Mouse (Mus musculus): Measurements from ENCODE around the gene Olfr47. TPM values are rescaled to one million over a fixed set of nuclear protein-coding genes. Genes with fewer than 3 reads are reported as not detected.
"Not testable (repeated sequence)": the region's sequence is repeated elsewhere in the genome, so short reads cannot be mapped to it uniquely, and the experiment has no call there.

Gene Olfr47
- polyA plus RNA-seq (2015; fragmentation: Nextera tagmentation; extraction: Ambion mirVana) = not detected in 2 replicates

- ATAC-seq; H3K4me2 ChIP-seq (replicated peaks); H3K4me3 ChIP-seq (replicated peaks); H3K36me3 ChIP-seq; H3K9ac ChIP-seq (replicated peaks); H3K27me3 ChIP-seq; H3K4me1 ChIP-seq (replicated peaks); H3K9me3 ChIP-seq; H3K27ac ChIP-seq: not testable (repeated sequence)
- 93% methylated on average over 1 of the region's 1 CpGs for WGBS
Measured at GRCm38 (mm10) chr6:43231255-43231654, at the start of gene Olfr47. TSS of gene Olfr47 (plus strand) at chr6:43231529.

- 87% methylated on average over 3 of the region's 3 CpGs for WGBS
- Histone ChIP-seq H3K27ac (no peak overlapping the region), H3K9ac (replicated peaks) (no peak overlapping the region), H3K4me1 (replicated peaks) (no peaks in the 10 kb centered on the region), H3K36me3 (no peaks in the 10 kb centered on the region), H3K9me3 (no peaks in the 10 kb centered on the region), H3K4me3 (replicated peaks) (no peak overlapping the region), H3K27me3 (no peaks in the 10 kb centered on the region), H3K4me2 (replicated peaks) (no peak overlapping the region)
- no peak for ATAC-seq
Measured at GRCm38 (mm10) chr6:43190986-43191385, 40.3 kb upstream of the Olfr47 start.

- H3K4me2 ChIP-seq (replicated peaks) = no peak within 1 kb of the TSS
- no peak for ATAC-seq
Measured at GRCm38 (mm10) chr6:43196781-43197180, 34.5 kb upstream of the Olfr47 start, which contains the start of gene Olfr435. TSS of gene Olfr435 (plus strand) at chr6:43197146.

GRCm38 (mm10) chr6:43198094-43198493, 33.2 kb upstream of the Olfr47 start:
- 89% methylated on average over 3 of the region's 3 CpGs for WGBS
- Histone ChIP-seq H3K36me3 (no peaks in the 10 kb centered on the region), H3K4me2 (replicated peaks) (no peak overlapping the region), H3K9ac (replicated peaks) (no peak overlapping the region), H3K4me3 (replicated peaks) (no peak overlapping the region), H3K9me3 (no peaks in the 10 kb centered on the region), H3K27ac (no peak overlapping the region), H3K4me1 (replicated peaks) (no peaks in the 10 kb centered on the region), H3K27me3 (no peaks in the 10 kb centered on the region)
- ATAC-seq = no peak

More at GRCm38 (mm10) chr6:43196781-43197180, 34.5 kb upstream of the Olfr47 start, which contains the start of gene Olfr435:
- no peaks in the 10 kb centered on the region for H3K4me1 ChIP-seq (replicated peaks)
- no peaks in the 10 kb centered on the region for H3K36me3 ChIP-seq
- no peak within 1 kb of the TSS for H3K27ac ChIP-seq
- H3K27me3 ChIP-seq = no peaks in the 10 kb centered on the region
- no peak within 1 kb of the TSS for H3K4me3 ChIP-seq (replicated peaks)
- H3K9ac ChIP-seq (replicated peaks) = no peak within 1 kb of the TSS
- no peaks in the 10 kb centered on the region for H3K9me3 ChIP-seq

GRCm38 (mm10) chr6:43202786-43203185, 28.5 kb upstream of the Olfr47 start:
- no peak for ATAC-seq

GRCm38 (mm10) chr6:43205355-43205754, 26.0 kb upstream of the Olfr47 start:
- Histone ChIP-seq H3K4me2 (replicated peaks) (no peak overlapping the region), H3K9ac (replicated peaks) (no peak overlapping the region), H3K9me3 (no peaks in the 10 kb centered on the region), H3K4me1 (replicated peaks) (no peaks in the 10 kb centered on the region), H3K27ac (no peak overlapping the region), H3K4me3 (replicated peaks) (no peak overlapping the region), H3K36me3 (no peaks in the 10 kb centered on the region), H3K27me3 (no peaks in the 10 kb centered on the region)
- ATAC-seq = no peak
- WGBS = 39% methylated on average over 2 of the region's 2 CpGs

More at GRCm38 (mm10) chr6:43202786-43203185, 28.5 kb upstream of the Olfr47 start:
- Histone ChIP-seq H3K9me3 (no peaks in the 10 kb centered on the region), H3K4me1 (replicated peaks) (no peaks in the 10 kb centered on the region), H3K9ac (replicated peaks) (no peak overlapping the region), H3K4me2 (replicated peaks) (no peak overlapping the region), H3K4me3 (replicated peaks) (no peak overlapping the region), H3K27me3 (no peaks in the 10 kb centered on the region), H3K36me3 (no peaks in the 10 kb centered on the region), H3K27ac (no peak overlapping the region)

- ATAC-seq = not testable (repeated sequence)
Measured at GRCm38 (mm10) chr6:43212873-43213272, 18.5 kb upstream of the Olfr47 start, which contains the start of gene Olfr434. TSS of gene Olfr434 (plus strand) at chr6:43213021.

GRCm38 (mm10) chr6:43242061-43242460, 10.7 kb downstream of the Olfr47 start:
- Histone ChIP-seq H3K27me3 (no peaks in the 10 kb centered on the region), H3K9me3 (no peaks in the 10 kb centered on the region), H3K4me2 (replicated peaks) (no peak overlapping the region), H3K4me3 (replicated peaks) (no peak overlapping the region), H3K4me1 (replicated peaks) (no peaks in the 10 kb centered on the region), H3K36me3 (no peaks in the 10 kb centered on the region), H3K27ac (no peak overlapping the region), H3K9ac (replicated peaks) (no peak overlapping the region)
- no peak for ATAC-seq
- 17% methylated on average over 4 of the region's 4 CpGs for WGBS

More at GRCm38 (mm10) chr6:43212873-43213272, 18.5 kb upstream of the Olfr47 start, which contains the start of gene Olfr434:
- not testable (repeated sequence) for H3K4me1 ChIP-seq (replicated peaks); H3K4me2 ChIP-seq (replicated peaks); H3K9ac ChIP-seq (replicated peaks); H3K27ac ChIP-seq; H3K27me3 ChIP-seq; H3K9me3 ChIP-seq; H3K36me3 ChIP-seq; H3K4me3 ChIP-seq (replicated peaks)

- Histone ChIP-seq H3K4me3 (replicated peaks) (no peak overlapping the region), H3K9ac (replicated peaks) (no peak overlapping the region), H3K9me3 (no peaks in the 10 kb centered on the region), H3K27me3 (no peaks in the 10 kb centered on the region), H3K4me2 (replicated peaks) (no peak overlapping the region), H3K27ac (no peak overlapping the region), H3K36me3 (no peaks in the 10 kb centered on the region), H3K4me1 (replicated peaks) (no peaks in the 10 kb centered on the region)
- WGBS = 79% methylated on average over 3 of the region's 3 CpGs
- ATAC-seq = no peak
Measured at GRCm38 (mm10) chr6:43247396-43247795, 16.1 kb downstream of the Olfr47 start.

- 89% methylated on average over 1 of the region's 1 CpGs for WGBS
- Histone ChIP-seq H3K9me3 (no peaks in the 10 kb centered on the region), H3K27me3 (no peaks in the 10 kb centered on the region), H3K9ac (replicated peaks) (no peak overlapping the region), H3K4me2 (replicated peaks) (no peak overlapping the region), H3K4me1 (replicated peaks) (no peaks in the 10 kb centered on the region), H3K27ac (no peak overlapping the region), H3K4me3 (replicated peaks) (no peak overlapping the region), H3K36me3 (no peaks in the 10 kb centered on the region)
- no peak for ATAC-seq
Measured at GRCm38 (mm10) chr6:43252994-43253393, 21.7 kb downstream of the Olfr47 start.

GRCm38 (mm10) chr6:43254193-43254926, 23.0 kb downstream of the Olfr47 start:
- Histone ChIP-seq H3K4me1 (replicated peaks) (no peaks in the 10 kb centered on the region), H3K27me3 (no peaks in the 10 kb centered on the region), H3K9ac (replicated peaks) (no peak overlapping the region), H3K4me3 (replicated peaks) (no peak overlapping the region), H3K27ac (no peak overlapping the region), H3K9me3 (no peaks in the 10 kb centered on the region), H3K4me2 (replicated peaks) (no peak overlapping the region), H3K36me3 (no peaks in the 10 kb centered on the region)
- no peak for ATAC-seq
- 71% methylated on average over 7 of the region's 7 CpGs for WGBS

GRCm38 (mm10) chr6:43260756-43261155, 29.4 kb downstream of the Olfr47 start:
- peaks cover 14% of the 10 kb centered on the region for H3K27me3 ChIP-seq
- no peak overlapping the region for H3K4me2 ChIP-seq (replicated peaks)
- 79% methylated on average over 2 of the region's 2 CpGs for WGBS
- no peaks in the 10 kb centered on the region for H3K9me3 ChIP-seq
- H3K36me3 ChIP-seq = no peaks in the 10 kb centered on the region
- no peak overlapping the region for H3K9ac ChIP-seq (replicated peaks)
- H3K27ac ChIP-seq = no peak overlapping the region
- peaks cover 7% of the 10 kb centered on the region for H3K4me1 ChIP-seq (replicated peaks)
- ATAC-seq = no peak
- no peak overlapping the region for H3K4me3 ChIP-seq (replicated peaks)
